Mouse (Mus musculus) left cerebral cortex, postnatal 36 days (tissue): ENCODE results near the gene Cmtm8. TPM values are rescaled to one million over a fixed set of nuclear protein-coding genes. Genes with fewer than 3 reads are reported as not detected.

Source experiments
- DNase-seq, 2 experiments: peaks; one replicate each; pipeline ENCODE4 v3.0.0; 2021 to 2022; ENCODE audit warnings: low spot score in 2 of 2, mixed read lengths in 1 of 2
- intact Hi-C: fragments of 180-260 bp; cut with DNase I; formaldehyde crosslinking; loops from one replicate; pipeline ENCODE4 v1.15.1; 2025
- total RNA-seq, 2 experiments: library from RNA; stranded (reverse); gene quantifications; 2 replicates each; pipeline ENCODE4 v1.2.3; 2021

The Cmtm8 gene
- 1 to 10 TPM; 2.2 TPM for total RNA-seq

DNA sequence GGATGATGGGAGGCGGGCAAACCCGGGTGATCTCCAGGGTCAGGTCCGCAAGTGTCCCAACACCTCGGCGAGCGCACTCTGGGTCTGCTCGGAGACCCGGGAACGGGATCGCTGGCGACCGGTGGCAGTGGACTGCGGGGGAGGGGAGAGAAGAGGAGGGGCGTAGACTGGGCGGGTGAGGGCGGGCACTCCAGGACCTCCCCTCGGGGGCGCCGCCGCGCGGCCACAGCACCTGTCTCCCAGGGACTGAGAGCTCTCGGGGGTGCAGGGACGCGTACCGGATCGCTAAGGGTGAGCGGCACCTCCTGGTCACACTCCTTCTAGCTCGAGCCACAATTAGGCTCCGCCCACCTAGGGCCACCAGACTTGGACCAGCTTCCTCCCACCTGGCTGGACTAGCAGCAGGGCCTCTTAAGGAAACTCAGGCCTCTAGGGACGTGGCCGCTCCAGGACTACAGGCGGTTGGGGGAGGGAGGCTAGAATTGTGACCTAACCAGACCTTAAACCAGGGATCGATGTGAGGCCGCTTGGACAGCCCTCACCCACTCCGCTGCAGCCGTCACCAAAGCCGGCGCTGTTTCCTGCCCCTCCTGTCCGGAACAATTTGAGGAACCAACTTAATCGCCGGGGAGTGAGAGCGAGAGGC, at the start of gene Cmtm8:
Cmtm8 (minus strand) TSS at position 140 of the 646 bp plus-strand sequence.
- peak; percentile 10 to 24 for DNase-seq
- intact Hi-C loops, result no loop called here

DNA sequence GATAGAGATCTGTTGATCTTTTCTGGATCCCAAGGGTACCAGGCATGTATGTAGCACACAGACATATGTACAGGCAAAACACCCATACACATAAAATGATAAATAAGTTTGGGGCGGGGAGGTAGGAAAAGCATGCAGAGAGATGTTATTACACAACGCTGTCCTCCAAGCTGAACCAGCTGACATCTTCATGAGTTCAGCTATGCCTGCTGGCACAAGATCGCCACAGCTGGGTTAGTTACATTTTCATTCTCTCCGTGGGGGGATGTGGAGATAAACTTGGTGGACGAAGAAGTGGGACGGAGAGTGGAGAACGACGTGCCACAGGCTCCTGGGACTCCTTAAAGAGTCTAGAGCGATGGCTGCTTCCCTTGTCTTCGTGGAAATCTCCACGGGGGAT, 49.0 kb upstream of the Cmtm8 start:
- no peak for DNase-seq
- intact Hi-C loops, result no loop called here

DNA sequence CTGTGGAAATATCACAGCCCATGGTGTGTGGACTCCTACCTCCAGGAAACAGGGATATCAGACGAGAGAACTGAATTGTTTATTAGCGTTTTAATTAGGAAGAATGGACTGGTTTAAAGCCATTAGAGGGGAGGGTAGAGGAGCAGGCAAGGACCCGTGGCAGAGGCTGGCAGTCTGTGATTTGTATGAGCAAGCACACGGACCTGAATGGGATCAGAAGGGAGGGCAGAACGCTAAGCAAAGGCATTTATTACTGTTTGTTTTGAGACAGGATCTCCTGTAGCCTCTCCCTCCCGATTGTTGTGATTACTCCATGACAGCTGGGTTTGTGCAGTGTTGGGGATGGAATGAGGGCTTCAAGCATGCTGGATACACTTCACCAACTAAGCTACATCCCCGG, 46.4 kb upstream of the Cmtm8 start:
- intact Hi-C loops, result no loop called here

DNA sequence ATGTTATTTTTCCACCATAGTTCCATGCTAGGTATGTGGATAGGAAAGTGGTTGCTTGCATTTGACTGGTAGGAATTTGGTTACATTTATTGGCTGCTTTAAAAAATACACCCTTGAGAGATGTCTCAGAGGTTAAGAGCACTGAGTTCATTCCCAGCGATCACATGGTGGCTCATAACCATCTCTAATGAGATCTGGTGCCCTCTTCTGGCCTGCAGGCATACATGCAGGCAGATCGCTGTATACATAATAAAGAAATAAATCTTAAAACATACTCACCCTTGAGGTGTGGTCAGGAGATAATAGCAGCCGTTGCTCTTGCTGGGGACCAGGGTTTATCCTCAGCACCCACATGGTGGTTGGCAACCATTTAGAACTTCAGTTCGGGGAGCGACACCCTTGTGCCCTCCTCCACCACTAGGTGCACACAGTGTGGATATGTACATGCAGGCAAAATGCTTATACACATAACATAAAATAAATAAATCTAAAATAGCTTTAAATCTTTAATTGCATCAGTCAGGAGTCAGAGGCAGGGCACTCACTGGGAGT, 45.0 kb upstream of the Cmtm8 start:
- intact Hi-C loops, result loop anchor here (5.0 kb wide), 1 partner anchor 92 kb away; no protein-coding TSS in a partner anchor
- no peak for DNase-seq

More for the DNA sequence above, 46.4 kb upstream of the Cmtm8 start:
- DNase-seq, result no peak

DNA sequence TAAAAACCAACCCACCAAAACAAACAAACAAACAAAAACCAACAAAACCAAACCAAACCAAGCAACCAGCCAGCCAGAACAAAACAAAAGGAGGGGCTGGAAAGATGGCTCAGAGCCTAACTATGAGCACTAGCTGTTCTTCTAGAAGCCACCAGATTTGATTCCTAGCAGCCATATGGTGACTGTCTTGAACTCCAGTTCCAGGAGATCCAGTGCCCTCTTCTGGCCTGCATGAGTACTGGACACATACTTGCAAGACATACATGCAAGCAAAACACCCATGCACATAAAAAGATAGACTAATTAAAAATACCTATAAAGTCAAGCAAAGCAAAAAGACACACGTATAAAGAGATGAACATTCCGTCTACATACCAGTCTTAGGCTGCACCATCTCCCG, 43.7 kb upstream of the Cmtm8 start:
- intact Hi-C loops, result loop anchor here (5.0 kb wide), 1 partner anchor 90 kb away; no protein-coding TSS in a partner anchor
- no peak for DNase-seq

DNA sequence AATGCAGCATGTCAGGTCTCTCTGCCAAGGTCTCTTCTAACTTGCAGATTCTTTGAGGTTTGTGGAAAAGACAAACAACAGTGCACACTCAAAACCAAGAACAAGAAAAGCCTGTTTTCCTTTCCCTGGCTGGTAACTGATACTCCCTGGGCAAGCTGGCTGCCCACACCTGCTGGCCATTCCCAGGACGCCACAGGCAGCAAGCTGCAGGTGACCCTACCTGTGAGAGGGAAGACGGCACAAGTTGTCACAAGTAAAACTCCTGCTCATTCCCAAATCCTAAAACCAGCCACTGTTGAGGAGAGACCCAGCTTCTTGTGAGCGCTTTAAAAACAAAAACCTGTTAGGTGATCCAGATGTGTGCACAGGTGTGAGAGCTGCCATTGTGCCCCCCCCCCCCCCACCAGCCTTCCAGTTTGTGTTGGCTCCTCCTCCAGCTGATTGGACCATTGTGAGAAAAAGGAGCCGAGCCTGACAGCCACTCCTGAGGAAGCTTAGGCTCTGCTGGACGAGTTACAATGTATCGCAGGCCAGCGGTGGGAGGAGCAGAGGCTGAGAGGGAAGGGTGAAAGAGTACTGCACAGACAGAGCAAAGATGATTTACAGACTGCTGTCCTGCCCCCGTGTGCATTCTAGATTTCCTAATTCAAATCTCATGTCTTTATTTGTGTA, 42.2 kb upstream of the Cmtm8 start:
- intact Hi-C loops, result loop anchor here (5.0 kb wide), 1 partner anchor 89 kb away; no protein-coding TSS in a partner anchor
- DNase-seq, result no peak

DNA sequence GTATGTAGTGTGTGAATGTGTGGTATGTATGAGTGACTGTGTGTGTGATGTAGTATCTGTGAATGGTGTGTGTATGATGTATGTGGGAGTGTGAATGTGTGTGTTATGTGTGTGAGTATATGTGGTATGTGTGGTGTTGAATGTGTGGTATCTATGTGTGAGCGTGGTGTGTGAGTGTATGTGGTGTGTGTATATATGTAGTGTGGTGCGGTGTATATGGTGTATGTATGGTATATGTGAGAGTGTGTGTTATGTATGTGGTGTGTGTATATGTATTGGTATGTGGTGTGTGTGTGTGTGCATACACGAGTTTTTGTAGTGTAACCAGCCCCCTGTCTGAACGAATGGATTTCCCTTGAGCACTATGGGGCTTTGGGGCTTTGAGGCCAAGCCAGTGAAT, 41.6 kb upstream of the Cmtm8 start:
- no peak for DNase-seq
- intact Hi-C loops, result loop anchor here (5.0 kb wide), 1 partner anchor 88 kb away; no protein-coding TSS in a partner anchor

DNA sequence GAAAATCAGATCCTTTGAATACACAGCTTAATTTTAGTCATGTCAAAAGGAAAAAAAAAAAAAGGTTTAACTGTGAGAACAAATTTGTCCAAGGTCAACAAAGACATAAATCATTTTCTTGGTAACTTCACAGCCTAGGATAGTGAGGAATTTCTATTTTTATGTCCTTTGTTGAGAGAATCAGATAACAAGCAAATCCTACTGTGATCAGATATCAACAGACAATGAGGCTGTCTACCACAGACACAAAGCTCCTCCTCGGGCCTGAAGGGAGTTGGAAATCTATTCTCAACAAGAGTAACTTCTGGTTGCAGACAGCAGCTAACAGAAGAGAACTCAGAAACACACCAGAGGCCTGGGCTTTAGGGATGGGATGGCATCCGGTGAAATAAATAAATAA, 38.0 kb upstream of the Cmtm8 start:
- intact Hi-C loops, result no loop called here
- DNase-seq, result no peak

DNA sequence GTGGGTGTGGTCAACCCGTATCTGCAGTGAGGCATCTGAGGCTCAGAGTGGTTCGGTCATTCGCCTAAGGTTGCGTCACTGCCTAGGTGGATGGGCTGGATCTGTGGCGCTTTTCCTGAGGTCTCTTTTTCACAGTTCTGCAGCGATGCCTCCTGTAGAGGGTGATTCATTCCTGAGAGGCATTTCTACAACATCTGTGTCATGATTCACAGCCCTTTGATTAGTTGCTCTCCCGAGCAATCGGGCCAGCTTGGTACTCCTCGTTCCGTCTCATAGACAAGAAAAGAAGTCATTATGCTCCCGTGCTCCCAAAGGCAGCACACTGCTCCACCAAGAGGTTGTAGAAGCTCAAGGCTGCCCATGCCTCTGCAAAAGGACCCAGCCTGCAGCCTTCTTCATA, 11.4 kb upstream of the Cmtm8 start:
- DNase-seq, result peak; percentile 34 to 36
- intact Hi-C loops, result loop anchor here (5.0 kb wide), 1 partner anchor 48 kb away; no protein-coding TSS in a partner anchor

DNA sequence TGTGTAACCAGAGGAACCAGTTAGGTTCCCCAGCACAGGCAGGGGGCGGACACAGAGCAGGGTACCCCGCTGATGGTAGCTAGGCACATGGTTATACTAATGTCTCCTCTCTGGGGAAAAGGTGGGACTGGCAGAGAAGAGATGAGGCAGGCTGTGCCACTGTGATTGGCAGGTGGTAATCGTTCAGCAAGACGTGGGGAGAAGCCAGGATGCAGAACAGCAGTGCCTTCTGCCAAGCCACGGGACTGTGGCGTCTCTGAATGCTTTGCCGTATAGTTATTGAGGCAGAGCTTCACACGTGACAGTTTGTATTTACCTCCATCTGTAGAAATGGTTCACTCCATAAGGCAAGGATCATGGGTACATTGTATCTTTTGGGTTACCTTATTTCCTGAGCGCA, 10.7 kb upstream of the Cmtm8 start:
- no peak for DNase-seq
- intact Hi-C loops, result loop anchor here (5.0 kb wide), 1 partner anchor 47 kb away; no protein-coding TSS in a partner anchor

DNA sequence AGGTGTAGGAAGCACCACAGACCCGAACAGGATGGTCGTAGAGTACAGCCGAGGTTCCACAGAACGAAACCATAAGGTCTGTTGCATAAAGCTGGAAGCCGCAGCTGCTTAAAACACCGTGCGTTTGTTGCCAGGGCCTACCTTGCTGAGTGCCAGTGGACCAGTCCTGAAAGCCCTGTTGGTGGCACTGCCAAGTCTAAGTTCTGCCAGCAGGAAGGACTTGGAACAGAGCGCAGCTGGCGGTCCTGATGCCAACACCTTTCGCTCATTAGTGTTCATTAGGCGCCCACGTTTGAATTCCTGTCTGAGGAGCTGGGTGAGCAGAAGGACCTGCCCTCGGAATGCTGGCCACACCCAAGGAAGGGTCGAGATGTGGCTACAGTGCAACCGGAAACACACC, 9.4 kb upstream of the Cmtm8 start:
- no peak for DNase-seq
- intact Hi-C loops, result no loop called here

DNA sequence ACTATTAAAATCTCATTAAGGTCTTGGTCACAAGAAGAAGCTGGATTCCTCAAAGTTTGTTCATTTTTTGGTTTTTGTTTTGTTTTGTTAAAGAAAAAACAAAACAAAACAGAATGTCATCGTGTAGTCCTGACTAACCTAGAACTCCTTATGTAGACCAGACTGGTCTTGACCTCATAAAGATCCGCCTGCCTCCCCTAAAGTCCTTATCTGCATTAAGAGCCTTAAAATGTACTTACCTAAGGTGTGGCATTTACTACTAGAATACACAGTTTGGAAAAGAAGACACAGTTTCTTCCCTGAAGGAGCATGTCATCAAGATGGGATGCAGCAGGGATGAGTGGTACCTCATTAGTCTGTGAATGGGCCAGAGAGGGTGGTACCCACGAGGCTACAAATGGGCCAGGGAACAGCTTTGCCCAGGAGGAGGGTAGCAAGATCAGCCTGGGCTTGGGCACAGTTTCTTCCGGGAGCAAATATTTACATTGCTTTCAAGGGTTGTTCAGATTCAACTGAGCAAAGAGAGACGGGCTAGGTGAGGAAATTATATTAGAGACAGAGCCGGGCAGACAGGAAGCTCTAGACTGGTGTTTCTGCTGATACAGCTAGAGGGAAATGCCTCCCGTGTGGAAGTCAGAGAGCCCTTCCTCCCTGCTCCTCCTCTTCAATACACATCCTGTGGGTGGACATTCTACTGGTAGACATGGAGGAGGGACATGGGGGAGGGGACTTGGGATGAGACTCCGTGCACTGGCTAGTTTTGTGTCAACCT, 7.6 kb upstream of the Cmtm8 start:
- DNase-seq, result no peak

DNA sequence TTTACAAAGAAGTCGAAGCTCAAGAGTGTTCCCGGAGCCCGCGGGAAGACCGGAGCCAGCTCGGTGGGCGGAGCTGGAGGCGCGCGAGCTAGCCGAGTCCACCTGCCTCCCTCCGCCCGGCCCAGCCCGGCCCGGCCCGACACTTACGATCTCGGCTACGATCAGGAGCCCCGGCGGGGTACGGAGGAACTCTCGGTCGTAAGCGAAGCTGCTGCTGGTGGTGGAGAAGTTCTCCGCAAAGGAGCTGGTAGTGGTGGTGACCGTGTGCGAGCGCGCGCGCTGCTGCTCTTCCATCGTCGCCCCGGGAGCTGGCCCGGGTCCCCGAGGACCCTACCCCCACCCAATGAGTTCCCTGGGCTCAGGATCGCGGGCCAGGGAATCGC, 331 bp downstream of the Cmtm8 start:
- peak; percentile 9 to 11 for DNase-seq
- intact Hi-C loops, result no loop called here

More for the DNA sequence above, 7.6 kb upstream of the Cmtm8 start:
- intact Hi-C loops, result no loop called here

DNA sequence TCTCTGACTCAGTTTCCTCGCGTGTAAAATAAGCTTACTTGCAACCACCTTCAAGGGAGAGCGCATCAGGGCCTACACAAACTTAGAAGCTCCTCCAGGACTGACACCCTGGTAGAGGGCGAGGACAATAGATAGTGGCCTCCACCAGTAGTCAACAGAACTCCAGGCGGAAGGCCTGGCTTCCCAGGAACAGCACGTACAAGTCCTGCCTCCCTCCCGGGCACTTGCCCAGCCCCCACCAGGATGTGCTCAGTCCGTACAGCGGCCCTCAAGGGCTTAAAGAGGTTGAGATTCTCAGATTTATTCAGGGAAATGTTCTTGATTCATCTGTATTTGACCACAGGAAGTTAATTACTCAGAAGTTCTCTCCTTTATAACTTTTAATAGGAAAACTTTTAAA, 1.1 kb downstream of the Cmtm8 start:
- DNase-seq, result no peak
- intact Hi-C loops, result no loop called here

DNA sequence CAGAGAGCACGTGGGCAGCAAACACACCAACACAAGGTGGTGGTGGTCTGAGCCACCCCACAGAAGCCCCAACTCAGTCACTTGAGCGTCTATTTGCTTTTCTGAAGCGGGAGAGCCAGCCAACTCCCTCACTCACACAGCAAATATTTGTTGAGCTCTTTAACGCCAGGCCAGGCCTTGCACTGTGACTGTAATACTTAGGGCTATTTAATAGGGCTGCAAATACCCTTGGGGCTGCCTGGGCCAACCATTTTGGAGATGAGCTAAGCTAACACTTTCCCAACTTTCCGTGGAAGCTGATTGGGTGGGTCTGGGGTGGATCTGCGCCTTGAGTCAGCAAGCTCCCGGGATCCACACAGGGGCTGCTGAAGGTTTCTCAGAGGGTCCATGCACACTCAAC, 1.7 kb downstream of the Cmtm8 start:
- intact Hi-C loops, result no loop called here

DNA sequence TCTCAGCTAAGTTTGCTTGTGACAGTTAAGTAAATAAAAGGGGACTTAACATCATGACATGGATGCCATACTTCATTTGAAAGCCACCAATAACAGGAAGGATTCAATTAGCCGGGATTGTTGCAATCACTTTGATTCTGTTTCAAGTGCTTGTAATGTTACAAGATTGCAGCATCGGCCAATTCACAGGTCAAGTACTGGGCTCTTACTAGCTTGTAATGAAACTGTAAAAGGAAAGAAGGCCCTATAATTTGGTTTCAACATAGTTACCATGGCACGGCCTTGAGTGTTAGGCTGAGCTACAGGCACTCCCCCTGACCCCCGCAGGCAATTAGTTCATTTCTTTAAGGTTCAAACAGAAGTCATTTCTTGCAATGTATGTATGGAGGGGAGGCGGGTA, 5.1 kb downstream of the Cmtm8 start:
- no peak for DNase-seq
- intact Hi-C loops, result no loop called here

More for the DNA sequence above, 1.7 kb downstream of the Cmtm8 start:
- DNase-seq, result no peak

DNA sequence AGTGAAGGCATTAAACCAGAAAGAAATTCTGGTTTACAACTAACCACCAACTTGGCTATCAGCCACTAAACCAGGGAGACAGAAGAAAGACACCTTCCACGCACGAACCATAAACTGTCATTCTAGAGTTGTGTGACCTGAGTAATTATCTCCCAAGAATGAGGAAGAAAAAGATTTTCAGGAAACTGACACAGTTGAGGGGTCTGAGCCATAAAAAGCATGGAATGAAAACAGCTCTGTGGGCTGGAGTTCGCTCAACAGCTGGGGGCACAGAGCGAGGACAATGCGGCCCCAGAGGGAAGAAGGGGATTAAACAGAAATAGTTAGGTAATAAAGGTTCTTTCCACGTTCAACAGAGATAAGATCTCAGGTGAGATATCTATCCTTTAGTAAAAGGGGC, 12.4 kb downstream of the Cmtm8 start:
- no peak for DNase-seq
- intact Hi-C loops, result no loop called here

DNA sequence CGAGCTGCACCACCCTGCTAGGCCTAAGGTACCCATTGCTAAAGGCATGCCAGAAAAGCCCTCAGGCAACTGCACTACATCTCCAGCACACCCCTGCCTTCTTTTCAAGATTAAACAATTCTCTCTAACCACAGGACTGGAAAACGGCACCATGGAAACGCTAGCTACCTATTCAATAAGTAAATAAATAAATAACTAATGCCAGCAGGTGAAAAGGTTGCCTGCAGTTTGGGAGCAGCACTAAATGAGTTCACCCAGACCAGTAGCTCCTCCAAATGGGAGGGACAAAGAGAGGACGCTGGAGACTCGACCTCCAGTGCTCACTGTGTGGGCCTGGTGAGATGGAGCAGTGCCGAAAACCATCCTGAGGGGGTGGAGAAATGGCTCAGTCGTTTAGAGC, 13.6 kb downstream of the Cmtm8 start:
- intact Hi-C loops, result no loop called here
- no peak for DNase-seq

DNA sequence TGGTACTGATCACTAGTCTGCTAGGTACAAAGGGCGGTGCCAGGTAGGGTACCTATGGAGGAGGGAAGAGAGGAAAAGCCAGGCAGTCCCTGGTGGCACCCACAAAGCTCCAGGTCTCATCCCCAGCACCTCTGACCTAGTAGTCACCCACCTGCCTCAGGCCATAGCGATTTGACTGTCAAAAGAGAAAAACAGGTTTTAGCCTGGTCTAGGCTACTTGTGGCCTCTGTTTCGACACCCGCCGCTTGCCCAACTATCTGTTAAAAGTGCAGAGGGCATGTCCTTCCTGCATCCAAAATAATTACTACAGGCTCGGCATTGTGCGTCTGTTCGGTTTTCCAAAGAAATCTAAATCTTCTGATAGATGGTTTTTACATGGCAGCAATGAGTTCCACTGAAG, 14.3 kb downstream of the Cmtm8 start:
- intact Hi-C loops, result no loop called here
- no peak for DNase-seq

DNA sequence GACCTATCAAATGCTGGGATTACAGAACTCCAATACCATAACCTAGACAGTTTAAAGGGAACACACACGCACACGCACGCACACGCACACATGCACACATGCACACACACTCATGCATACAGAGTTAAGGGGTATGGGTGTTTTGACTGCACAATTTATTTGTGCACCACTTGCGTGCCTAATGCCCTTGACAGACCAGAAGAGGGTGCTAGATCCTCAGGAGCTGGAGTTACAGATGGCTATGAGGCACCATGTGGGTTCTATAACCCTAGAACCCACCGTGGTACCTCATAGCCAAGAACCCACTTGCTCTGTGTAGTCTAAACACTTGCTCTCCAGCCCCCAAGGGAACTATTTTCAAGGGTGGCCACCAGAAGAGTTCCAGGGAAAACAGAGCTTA, 15.6 kb downstream of the Cmtm8 start:
- DNase-seq, result no peak
- intact Hi-C loops, result no loop called here
